Mouse (Mus musculus) lung, postnatal 0 days (tissue): Measurements from ENCODE around the gene Fbxl13. TPM values are rescaled to one million over a fixed set of nuclear protein-coding genes. Genes with fewer than 3 reads are reported as not detected.

Experiments used
- ATAC-seq: fragments of 200-750 bp; cut with Nextera tagmentation; 2 replicates; pipeline ENCODE4 v1.8.0; 2017; ENCODE audit warnings: moderate library complexity
- DNase-seq: peaks from one replicate; pipeline ENCODE4 v3.0.0-alpha.2; 2016; ENCODE audit warnings: low spot score
- H3K27ac ChIP-seq: fragments of 300-500 bp; sonication (generic); 2 replicates; pipeline ENCODE4 v1.5.1; 2014; ENCODE audit warnings: antibody characterized with exemption, mild to moderate bottlenecking, low read length, mixed read lengths
- H3K27me3 ChIP-seq: fragments of 300-500 bp; sonication (generic); replicated peaks from 2 replicates; pipeline ENCODE4 v1.6.1; 2014; ENCODE audit warnings: low read length, mixed read lengths; ENCODE audit not compliant: insufficient read depth
- H3K36me3 ChIP-seq: fragments of 300-500 bp; sonication (generic); 2 replicates; pipeline ENCODE4 v1.6.1; 2014; ENCODE audit warnings: low read length, mixed read lengths; ENCODE audit not compliant: insufficient read depth
- H3K4me1 ChIP-seq: fragments of 300-500 bp; sonication (generic); 2 replicates; pipeline ENCODE4 v1.6.1; 2014; ENCODE audit warnings: antibody characterized with exemption, low read depth, low read length, mixed read lengths; ENCODE audit not compliant: insufficient read depth
- H3K4me2 ChIP-seq: fragments of 300-500 bp; sonication (generic); replicated peaks from 2 replicates; pipeline ENCODE4 v1.6.1; 2014; ENCODE audit warnings: low read depth, mild to moderate bottlenecking, low read length, moderate library complexity, mixed read lengths
- H3K4me3 ChIP-seq: fragments of 300-500 bp; sonication (generic); 2 replicates; pipeline ENCODE4 v1.5.1; 2014; ENCODE audit warnings: low read depth, low read length
- H3K9ac ChIP-seq: fragments of 300-500 bp; sonication (generic); replicated peaks from 2 replicates; pipeline ENCODE4 v1.6.1; 2014; ENCODE audit warnings: low read depth, mild to moderate bottlenecking
- H3K9me3 ChIP-seq: fragments of 300-500 bp; sonication (generic); 2 replicates; pipeline ENCODE4 v1.6.1; 2016; ENCODE audit warnings: low read length, mixed read lengths
- CTCF ChIP-seq: IDR thresholded peaks from 2 replicates; pipeline ENCODE4 v1.5.1; 2016; ENCODE audit warnings: antibody characterized with exemption, mild to moderate bottlenecking
- EP300 ChIP-seq: IDR thresholded peaks from 2 replicates; pipeline ENCODE4 v1.6.1; 2016; ENCODE audit warnings: antibody characterized with exemption, mild to moderate bottlenecking, control low read depth
- WGBS: fragments of 180-500 bp; shearing (Covaris S2); extraction: QIAGEN DNeasy Blood & Tissue Kit; methylation state at CpG from one replicate; pipeline ENCODE4 v1.1.7; 2014; 5-methylcytosine and 5-hydroxymethylcytosine counted together
- polyA plus RNA-seq: library from polyadenylated mRNA; unstranded; fragments of >200 nt; fragmentation: Nextera tagmentation; extraction: Ambion mirVana; gene quantifications from 2 replicates; pipeline ENCODE4 v1.2.1, GENCODE M21; 2015

Fbxl13 gene
- polyA plus RNA-seq, 1 experiment from 2014 or later, result 1.1 TPM

DNA sequence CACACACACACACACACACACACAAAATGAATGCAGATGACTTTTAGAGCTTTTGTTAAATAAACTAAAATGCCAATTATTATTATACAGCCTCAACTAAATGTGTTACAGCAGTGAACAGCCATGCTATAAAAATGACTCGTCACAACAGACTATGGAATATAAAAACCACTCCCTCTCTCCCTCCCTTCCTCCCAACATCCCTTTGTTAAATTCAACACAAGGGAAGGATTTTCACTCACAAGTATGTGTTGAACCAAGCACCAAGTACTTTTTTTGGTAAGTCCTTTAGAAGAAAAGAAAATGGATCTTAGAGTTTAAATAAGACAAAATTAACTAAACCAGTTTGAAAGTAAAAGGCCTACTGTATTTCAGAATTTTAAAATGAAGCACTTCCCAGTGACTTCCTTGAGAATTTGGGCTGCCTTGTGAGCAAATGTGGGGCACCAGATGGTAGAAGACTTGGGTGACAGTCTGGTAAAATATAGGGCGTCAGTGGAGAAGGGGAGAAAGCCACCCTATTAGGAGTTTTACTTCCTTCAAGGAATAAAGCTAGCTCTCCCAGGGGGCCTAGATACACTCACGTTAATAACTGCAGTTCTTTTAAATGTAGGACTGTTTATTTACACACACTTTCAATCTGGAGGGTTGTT lies 72.5 kb downstream of the Fbxl13 start:
- Histone ChIP-seq H3K36me3 (no peaks in the 10 kb centered on the region), H3K4me2 (no peak overlapping the region), H3K9ac (no peak overlapping the region), H3K4me3 (no peak overlapping the region), H3K27me3 (no peaks in the 10 kb centered on the region), H3K4me1 (no peaks in the 10 kb centered on the region), H3K9me3 (no peaks in the 10 kb centered on the region), H3K27ac (no peak overlapping the region)
- ATAC-seq (no peak), DNase-seq (no peak)
- WGBS, result 63% methylated on average over 3 of the region's 3 CpGs
- no peak for TF ChIP-seq CTCF
- TF ChIP-seq EP300, result no peak

- no peaks in the 10 kb centered on the region for H3K9me3 ChIP-seq
- H3K4me2 ChIP-seq, result no peak overlapping the region
- ATAC-seq, result no peak
- no peak for DNase-seq
- H3K36me3 ChIP-seq, result no peaks in the 10 kb centered on the region
- no peak overlapping the region for H3K27ac ChIP-seq
- H3K4me1 ChIP-seq, result peaks cover 6% of the 10 kb centered on the region; the same call in 1 of the 2 replicates
- no peaks in the 10 kb centered on the region for H3K27me3 ChIP-seq
- TF ChIP-seq EP300 (no peak), CTCF (no peak)
- WGBS, result 86% methylated on average over 1 of the region's 1 CpGs
- no peak overlapping the region for H3K4me3 ChIP-seq
- no peak overlapping the region for H3K9ac ChIP-seq
Measured at GRCm38 (mm10) chr5:21567784-21568183, 77.7 kb downstream of the Fbxl13 start.

DNA sequence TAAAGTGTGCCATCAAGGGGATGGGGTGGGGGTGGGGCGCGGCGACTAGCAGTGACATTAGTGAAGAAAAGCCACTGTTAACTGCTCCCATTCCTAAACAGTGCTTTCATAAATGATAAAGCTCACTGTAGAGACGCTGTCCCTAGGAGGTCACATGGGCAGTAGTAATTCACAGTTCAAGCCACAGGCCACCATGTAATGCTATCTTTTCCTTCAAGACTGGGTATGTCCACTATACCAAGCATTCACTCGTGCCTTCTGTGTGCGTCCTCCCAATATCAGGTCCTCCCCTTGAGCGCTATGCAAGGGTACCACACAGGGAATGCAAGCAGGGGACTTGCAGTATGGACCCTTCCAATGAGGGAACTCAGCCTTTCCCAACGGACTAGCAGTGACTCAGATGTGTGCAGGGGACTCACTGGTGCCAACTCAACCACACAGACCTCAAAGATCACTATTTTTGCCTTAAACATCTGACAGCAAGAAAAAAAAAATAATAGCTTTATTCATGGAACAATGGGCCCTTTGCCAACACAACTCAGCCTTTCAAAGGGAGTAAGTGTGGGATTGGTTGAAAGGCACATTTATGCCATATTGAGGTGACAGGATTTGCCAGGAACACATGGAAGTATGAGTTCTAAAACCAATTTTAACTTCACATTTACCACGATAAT lies 79.9 kb downstream of the Fbxl13 start:
- TF ChIP-seq CTCF (no peak), EP300 (no peak)
- Histone ChIP-seq H3K4me2 (no peak overlapping the region), H3K9me3 (no peaks in the 10 kb centered on the region), H3K27ac (no peak overlapping the region), H3K9ac (no peak overlapping the region), H3K27me3 (no peaks in the 10 kb centered on the region), H3K4me1 (peaks cover 7% of the 10 kb centered on the region; the same call in 1 of the 2 replicates), H3K36me3 (no peaks in the 10 kb centered on the region), H3K4me3 (no peak overlapping the region)
- ATAC-seq (no peak), DNase-seq (peak; percentile 6)
- WGBS, result 87% methylated on average over 9 of the region's 9 CpGs

- no peaks in the 10 kb centered on the region for H3K27me3 ChIP-seq
- TF ChIP-seq CTCF, result no peak
- TF ChIP-seq EP300, result no peak
- no peak overlapping the region for H3K4me3 ChIP-seq
- ATAC-seq (peak; percentile 62), DNase-seq (peak; percentile 76)
- H3K4me2 ChIP-seq, result no peak overlapping the region
- no peaks in the 10 kb centered on the region for H3K9me3 ChIP-seq
- peaks cover 7% of the 10 kb centered on the region; the same call in 1 of the 2 replicates for H3K4me1 ChIP-seq
- H3K27ac ChIP-seq, result no peak overlapping the region
- H3K9ac ChIP-seq, result no peak overlapping the region
- H3K36me3 ChIP-seq, result no peaks in the 10 kb centered on the region
- WGBS, result 53% methylated on average over 2 of the region's 2 CpGs
Measured at GRCm38 (mm10) chr5:21563936-21564335, 81.5 kb downstream of the Fbxl13 start.

DNA sequence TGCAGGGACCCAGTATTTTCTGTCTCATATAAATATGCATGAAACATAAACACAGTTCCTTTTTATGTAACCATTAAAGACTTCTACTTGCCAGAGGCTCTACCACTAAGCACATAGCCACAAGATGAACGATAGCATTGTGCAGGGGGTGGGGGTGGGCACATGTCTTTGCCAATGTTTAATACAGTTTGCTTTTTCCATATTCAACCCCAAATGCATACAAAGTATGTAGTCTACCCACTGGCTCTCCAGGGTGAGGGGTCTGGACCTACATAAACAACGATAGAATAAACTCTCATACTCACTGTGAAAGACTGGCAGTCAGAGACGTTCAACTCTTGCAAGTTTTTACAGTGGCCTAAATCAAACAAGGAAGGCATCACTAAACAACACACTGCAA lies 88.9 kb downstream of the Fbxl13 start:
- H3K9me3 ChIP-seq, result no peaks in the 10 kb centered on the region
- no peaks in the 10 kb centered on the region for H3K36me3 ChIP-seq
- H3K4me2 ChIP-seq, result no peak overlapping the region
- TF ChIP-seq CTCF (no peak), EP300 (no peak)
- no peaks in the 10 kb centered on the region for H3K4me1 ChIP-seq
- H3K9ac ChIP-seq, result no peak overlapping the region
- WGBS, result 56% methylated on average over 3 of the region's 3 CpGs
- no peak overlapping the region for H3K4me3 ChIP-seq
- H3K27me3 ChIP-seq, result no peaks in the 10 kb centered on the region
- ATAC-seq, result no peak
- no peak overlapping the region for H3K27ac ChIP-seq
- no peak for DNase-seq

DNA sequence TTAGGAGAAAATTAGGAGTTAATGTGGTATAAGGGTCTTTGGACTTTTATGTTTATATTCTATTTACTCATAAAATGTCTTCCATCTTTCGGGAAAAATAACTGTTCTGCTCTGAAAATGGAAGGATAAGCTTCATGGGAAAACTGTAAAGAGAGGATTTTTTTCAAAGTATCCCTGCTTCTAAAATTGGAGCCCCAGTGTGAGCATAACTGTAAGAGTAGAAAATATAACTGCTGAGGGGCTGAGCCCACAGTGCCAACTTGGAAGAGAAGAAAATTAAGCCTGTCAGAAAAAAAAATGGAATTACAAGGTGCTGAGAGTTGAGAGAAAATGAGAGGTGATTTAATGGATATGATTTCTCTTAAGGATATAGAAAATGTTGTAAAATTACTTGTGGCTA lies 90.7 kb downstream of the Fbxl13 start:
- no peak overlapping the region for H3K9ac ChIP-seq
- 91% methylated on average over 1 of the region's 1 CpGs for whole genome bisulfite sequencing
- H3K9me3 ChIP-seq, result no peaks in the 10 kb centered on the region
- DNase-seq (no peak), ATAC-seq (no peak)
- H3K27me3 ChIP-seq, result no peaks in the 10 kb centered on the region
- H3K4me1 ChIP-seq, result no peaks in the 10 kb centered on the region
- TF ChIP-seq EP300, result no peak
- no peak for TF ChIP-seq CTCF
- H3K4me2 ChIP-seq, result no peak overlapping the region
- H3K27ac ChIP-seq, result no peak overlapping the region
- no peaks in the 10 kb centered on the region for H3K36me3 ChIP-seq
- H3K4me3 ChIP-seq, result no peak overlapping the region
